Mouse (Mus musculus) heart, postnatal 0 days (tissue): Measurements from ENCODE around the gene Ilk. TPM values are rescaled to one million over a fixed set of nuclear protein-coding genes. Genes with fewer than 3 reads are reported as not detected.

Experiments
- ATAC-seq: fragments of 200-750 bp; cut with Nextera tagmentation; 2 replicates; pipeline ENCODE4 v1.8.0; 2017; ENCODE audit warnings: low read depth, moderate number of reproducible peaks, moderate library complexity; ENCODE audit not compliant: insufficient read depth
- DNase-seq: peaks from one replicate; pipeline ENCODE4 v3.0.0-alpha.2; 2016; ENCODE audit warnings: low spot score
- H3K27ac ChIP-seq: fragments of 300-500 bp; sonication (generic); 2 replicates; pipeline ENCODE4 v1.5.1; 2014; ENCODE audit warnings: low read depth, mild to moderate bottlenecking
- H3K27me3 ChIP-seq: fragments of 300-500 bp; sonication (generic); 2 replicates; pipeline ENCODE4 v1.6.1; 2014; ENCODE audit warnings: low read length, mixed read lengths; ENCODE audit not compliant: control insufficient read depth, insufficient read depth
- H3K36me3 ChIP-seq: fragments of 300-500 bp; sonication (generic); replicated peaks from 2 replicates; pipeline ENCODE4 v1.6.1; 2014; ENCODE audit warnings: low read length, mixed read lengths; ENCODE audit not compliant: control insufficient read depth, insufficient read depth
- H3K4me1 ChIP-seq: fragments of 300-500 bp; sonication (generic); 2 replicates; pipeline ENCODE4 v1.6.1; 2014; ENCODE audit warnings: antibody characterized with exemption; ENCODE audit not compliant: control insufficient read depth, insufficient read depth
- H3K4me2 ChIP-seq: fragments of 300-500 bp; sonication (generic); 2 replicates; pipeline ENCODE4 v1.6.1; 2014; ENCODE audit warnings: low read depth, mild to moderate bottlenecking, low read length, moderate library complexity
- H3K4me3 ChIP-seq: fragments of 300-500 bp; sonication (generic); 2 replicates; pipeline ENCODE4 v1.5.1; 2014; ENCODE audit warnings: low read depth, low read length
- H3K9ac ChIP-seq: fragments of 300-500 bp; sonication (generic); replicated peaks from 2 replicates; pipeline ENCODE4 v1.6.1; 2014; ENCODE audit warnings: low read depth, low read length, mixed read lengths
- H3K9me3 ChIP-seq: fragments of 300-500 bp; sonication (generic); replicated peaks from 2 replicates; pipeline ENCODE4 v1.6.1; 2016; ENCODE audit warnings: low read length; ENCODE audit not compliant: control insufficient read depth
- CTCF ChIP-seq: IDR thresholded peaks from 2 replicates; pipeline ENCODE4 v1.5.1; 2016; ENCODE audit warnings: antibody characterized with exemption, control low read depth, low read depth
- EP300 ChIP-seq: IDR thresholded peaks from 2 replicates; pipeline ENCODE4 v1.6.1; 2016; ENCODE audit warnings: antibody characterized with exemption, low read depth
- WGBS: fragments of 180-500 bp; shearing (Covaris S2); extraction: QIAGEN DNeasy Blood & Tissue Kit; methylation state at CpG from one replicate; pipeline ENCODE4 v1.1.7; 2014; 5-methylcytosine and 5-hydroxymethylcytosine counted together
- polyA plus RNA-seq: library from polyadenylated mRNA; unstranded; fragments of >200 nt; fragmentation: Nextera tagmentation; extraction: Ambion mirVana; gene quantifications from 2 replicates; pipeline ENCODE4 v1.2.1, GENCODE M21; 2015
- total RNA-seq: library from RNA; depleted of rRNA; stranded (reverse); fragments of >200 nt; gene quantifications from 2 replicates; pipeline ENCODE4 v1.2.3, GENCODE M21; 2014; ENCODE audit warnings: low replicate concordance

Ilk gene
- total and polyA plus RNA-seq, 2 experiments from 2014 or later: 228 to 276 TPM

DNA sequence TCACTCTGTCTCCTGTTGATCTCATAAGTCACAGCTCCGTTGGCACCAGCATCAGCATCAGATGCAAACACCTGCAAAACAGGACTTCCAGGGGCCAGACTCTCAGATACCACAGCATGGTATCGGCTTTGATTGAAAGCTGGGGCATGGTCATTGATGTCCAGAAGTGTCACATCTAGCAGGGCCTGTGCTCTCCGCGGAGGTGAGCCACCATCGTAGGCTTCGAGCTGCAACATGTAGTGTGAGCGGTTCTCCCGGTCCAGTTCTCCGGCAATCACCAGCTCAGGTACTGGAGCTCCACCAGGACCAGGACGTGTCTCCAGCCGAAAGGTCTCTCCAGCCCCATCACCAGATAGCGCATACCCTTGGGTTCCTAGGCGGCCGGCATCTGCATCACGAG lies 35.9 kb downstream of the Ilk start:
- H3K4me1 ChIP-seq: no peaks in the 10 kb centered on the region
- no peak for DNase-seq
- H3K27ac ChIP-seq: no peak overlapping the region
- H3K4me2 ChIP-seq: no peak overlapping the region
- no peaks in the 10 kb centered on the region for H3K27me3 ChIP-seq
- ATAC-seq: no peak
- H3K9me3 ChIP-seq: no peaks in the 10 kb centered on the region
- TF ChIP-seq CTCF: no peak
- TF ChIP-seq EP300: no peak
- no peak overlapping the region for H3K4me3 ChIP-seq
- peaks cover 14% of the 10 kb centered on the region; the same call in 1 of the 2 replicates for H3K36me3 ChIP-seq
- WGBS: 89% methylated on average over 15 of the region's 15 CpGs
- no peak overlapping the region for H3K9ac ChIP-seq

DNA sequence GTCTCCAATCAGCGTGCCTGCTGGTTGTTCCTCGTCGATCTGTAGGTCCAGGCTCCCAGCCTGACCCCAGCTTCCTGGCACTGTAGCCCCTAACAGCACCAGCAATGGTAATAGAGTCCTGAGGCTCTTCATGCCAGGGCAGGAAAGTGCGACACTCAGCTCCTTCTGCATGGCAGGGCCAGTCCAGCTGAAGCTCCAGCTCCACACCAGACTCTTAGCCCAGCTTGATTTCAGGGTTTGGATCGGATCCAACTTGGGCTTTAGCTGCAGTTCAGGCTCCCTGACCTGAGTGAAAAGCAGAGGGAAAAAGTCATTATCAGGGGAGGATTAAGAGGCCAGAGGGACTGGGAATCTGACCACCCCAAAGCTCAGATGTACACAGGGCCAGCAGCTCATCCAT lies 36.6 kb downstream of the Ilk start:
- WGBS: 75% methylated on average over 5 of the region's 5 CpGs
- Histone ChIP-seq H3K9me3 (no peaks in the 10 kb centered on the region), H3K4me1 (no peaks in the 10 kb centered on the region), H3K27me3 (no peaks in the 10 kb centered on the region), H3K4me2 (no peak overlapping the region), H3K9ac (no peak overlapping the region), H3K27ac (no peak overlapping the region), H3K36me3 (peaks cover 14% of the 10 kb centered on the region; the same call in 1 of the 2 replicates), H3K4me3 (no peak overlapping the region)
- no peak for TF ChIP-seq EP300
- TF ChIP-seq CTCF: no peak
- no peak for DNase-seq
- no peak for ATAC-seq

DNA sequence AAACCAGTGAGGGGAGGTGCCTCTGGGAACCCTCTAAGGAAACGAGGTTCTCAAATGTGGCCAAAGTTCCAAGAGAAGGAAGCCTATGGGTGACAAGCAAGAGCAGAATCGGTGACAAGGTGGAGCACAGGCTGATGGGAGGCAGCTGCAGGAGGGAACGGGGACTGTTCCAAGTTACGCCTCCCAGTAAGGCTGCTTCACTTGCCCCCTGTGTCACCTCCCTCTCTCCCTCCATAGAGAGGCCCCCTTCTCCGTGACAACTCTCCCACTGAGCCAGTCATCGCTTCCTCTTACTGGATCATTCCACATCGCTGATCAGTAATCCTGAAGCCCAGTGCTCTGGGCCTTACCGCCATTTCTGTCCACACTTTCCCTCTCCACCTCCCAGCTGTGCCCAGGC lies 38.3 kb downstream of the Ilk start:
- WGBS: 55% methylated on average over 7 of the region's 8 CpGs
- Histone ChIP-seq H3K27me3 (no peaks in the 10 kb centered on the region), H3K9me3 (no peaks in the 10 kb centered on the region), H3K27ac (no peak overlapping the region), H3K4me1 (no peaks in the 10 kb centered on the region), H3K4me3 (no peak overlapping the region), H3K9ac (no peak overlapping the region), H3K36me3 (peaks cover 14% of the 10 kb centered on the region; the same call in 1 of the 2 replicates), H3K4me2 (no peak overlapping the region)
- TF ChIP-seq EP300 (no peak), CTCF (no peak)
- ATAC-seq (peak; percentile 22; the same call in 1 of the 2 replicates), DNase-seq (no peak)

DNA sequence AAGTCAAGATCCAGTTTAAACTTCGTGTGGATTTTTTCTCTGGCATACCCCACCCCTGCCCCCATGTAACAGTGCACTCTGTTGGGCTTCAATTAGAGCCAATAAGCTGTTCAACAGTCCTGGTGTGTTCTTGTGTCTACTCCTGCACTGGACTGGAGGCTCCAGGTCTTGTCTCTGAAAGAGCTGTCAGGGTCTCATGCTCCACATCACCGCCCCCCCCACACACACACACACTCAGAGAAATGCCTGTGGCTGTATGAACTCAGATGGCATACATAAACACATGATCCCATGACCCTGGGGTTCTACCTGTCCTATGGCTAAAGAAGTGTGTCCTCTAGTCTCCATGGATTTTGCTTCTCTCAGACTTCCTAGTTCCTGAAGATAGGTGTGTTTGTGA lies 39.6 kb downstream of the Ilk start:
- Histone ChIP-seq H3K27me3 (no peaks in the 10 kb centered on the region), H3K9ac (no peak overlapping the region), H3K4me2 (no peak overlapping the region), H3K36me3 (peaks cover 14% of the 10 kb centered on the region; the same call in 1 of the 2 replicates), H3K4me3 (no peak overlapping the region), H3K4me1 (no peaks in the 10 kb centered on the region), H3K9me3 (no peaks in the 10 kb centered on the region), H3K27ac (no peak overlapping the region)
- 76% methylated on average over 2 of the region's 2 CpGs for WGBS
- ATAC-seq: no peak
- DNase-seq: no peak
- TF ChIP-seq CTCF: no peak
- no peak for TF ChIP-seq EP300

DNA sequence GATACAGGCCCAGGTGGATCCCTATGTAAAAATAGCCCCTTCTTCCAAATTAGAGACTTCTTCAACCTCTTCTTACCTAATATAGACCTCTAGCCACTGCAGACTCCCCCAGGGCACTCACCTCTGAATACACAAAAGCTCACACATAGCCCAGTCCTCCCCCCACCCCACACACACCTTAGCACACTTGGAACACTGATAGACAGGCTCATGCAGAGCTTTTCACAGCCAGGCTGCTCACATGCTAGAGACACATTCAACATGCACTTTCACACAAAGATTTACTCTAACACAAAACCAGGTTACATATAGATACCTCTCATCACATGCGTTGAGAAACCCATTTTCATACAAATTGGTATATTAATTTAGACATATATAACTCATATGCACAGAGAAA lies 40.9 kb downstream of the Ilk start:
- WGBS: 75% methylated on average over 1 of the region's 1 CpGs
- TF ChIP-seq CTCF: no peak
- no peak for TF ChIP-seq EP300
- H3K9ac ChIP-seq: no peak overlapping the region

DNA sequence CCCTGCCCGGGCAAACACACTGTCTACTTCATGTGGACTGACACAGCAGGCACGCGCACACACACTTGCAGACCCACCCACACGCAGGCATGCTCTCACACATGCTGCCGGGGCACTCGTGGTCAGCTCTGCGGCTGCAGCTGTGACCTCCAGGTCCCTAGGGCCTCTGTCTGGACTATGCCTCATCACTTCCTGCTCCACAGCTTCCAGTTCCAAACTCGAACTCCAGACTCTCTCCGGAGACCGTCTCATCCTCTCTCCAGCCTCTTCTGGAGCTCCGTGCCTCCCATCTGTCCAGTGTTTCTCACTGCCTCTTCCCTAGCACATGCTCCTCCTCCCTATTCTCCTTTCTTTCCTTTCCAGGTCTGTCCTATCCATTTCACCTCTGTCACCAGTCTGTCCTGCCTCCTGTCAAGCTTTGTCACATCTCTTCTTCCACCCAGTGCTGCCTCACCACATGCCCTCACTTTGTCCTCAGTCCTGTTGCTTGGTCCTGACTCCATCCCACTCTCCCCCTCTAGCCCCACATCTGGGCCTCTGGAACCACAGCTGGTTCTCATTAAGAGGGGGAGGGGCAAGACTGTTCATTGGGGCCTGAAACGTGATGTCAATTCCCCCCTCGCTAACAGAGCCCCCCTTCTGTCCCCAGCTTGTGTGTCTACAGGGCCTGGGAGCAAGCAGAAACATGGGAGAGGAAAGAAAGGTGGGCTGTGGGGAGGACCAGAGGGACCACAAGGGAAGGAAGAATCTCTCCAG lies 41.6 kb downstream of the Ilk start:
- Histone ChIP-seq H3K4me3 (no peak overlapping the region), H3K9me3 (no peaks in the 10 kb centered on the region), H3K4me2 (peak overlapping the region; percentile 13), H3K36me3 (no peaks in the 10 kb centered on the region), H3K27me3 (no peaks in the 10 kb centered on the region), H3K27ac (peak overlapping the region; percentile 76), H3K9ac (no peak overlapping the region), H3K4me1 (no peaks in the 10 kb centered on the region)
- peak; percentile 65 for DNase-seq
- WGBS: 39% methylated on average over 13 of the region's 13 CpGs
- peak; percentile 73 for ATAC-seq
- TF ChIP-seq EP300 (no peak), CTCF (no peak)

More for the DNA sequence above, 40.9 kb downstream of the Ilk start:
- Histone ChIP-seq H3K4me1 (no peaks in the 10 kb centered on the region), H3K27me3 (no peaks in the 10 kb centered on the region), H3K4me2 (no peak overlapping the region), H3K36me3 (0 out of 2 replicates have a peak, but pooled peaks cover 2% of the 10 kb centered on the region), H3K27ac (peak overlapping the region; percentile 76), H3K4me3 (no peak overlapping the region), H3K9me3 (no peaks in the 10 kb centered on the region)
- DNase-seq (no peak), ATAC-seq (no peak)
